Mouse (Mus musculus) hematopoietic multipotent progenitor cell, adult 10-12 weeks (in vitro differentiated cells): ENCODE measurements around the gene 1700122O11Rik. TPM values are rescaled to one million over a fixed set of nuclear protein-coding genes. Genes with fewer than 3 reads are reported as not detected.

Experiments used
- polyA plus RNA-seq: library from polyadenylated mRNA; stranded (reverse); fragments of >175 nt; gene quantifications from 2 replicates; pipeline ENCODE4 v1.2.3, GENCODE M21; 2012; ENCODE audit warnings: low replicate concordance

The 1700122O11Rik gene
- not detected in 2 replicates for polyA plus RNA-seq

GRCm38 (mm10) chr17:48038193-48038592, at the start of gene 1700122O11Rik:
Gene 1700122O11Rik, minus strand, starts transcription at chr17:48038293.

Other genes with a start within 250 kb of the 1700122O11Rik start
- gene Mdfi, start 203.6 kb downstream of the 1700122O11Rik start, polyA plus RNA-seq: 0.55 and 0.58 TPM in 2 replicates
- gene Foxp4, start 113.6 kb downstream of the 1700122O11Rik start, polyA plus RNA-seq: 166 and 417 TPM in 2 replicates
- gene 1700067P10Rik, start 51.0 kb upstream of the 1700122O11Rik start, polyA plus RNA-seq: not detected in 2 replicates
- gene 9830107B12Rik, start 108.0 kb upstream of the 1700122O11Rik start, polyA plus RNA-seq: 0.03 and 0.31 TPM in 2 replicates
- gene A530064D06Rik, start 129.0 kb upstream of the 1700122O11Rik start, polyA plus RNA-seq: 0.54 and 0.85 TPM in 2 replicates
- gene Trem1, start 194.5 kb upstream of the 1700122O11Rik start, polyA plus RNA-seq: 0.43 and 1.0 TPM in 2 replicates
- gene Trem3, start 209.5 kb upstream of the 1700122O11Rik start, polyA plus RNA-seq: 0.75 and 1.8 TPM in 2 replicates
- gene Treml4, start 226.0 kb upstream of the 1700122O11Rik start, polyA plus RNA-seq: 14.8 and 17.4 TPM in 2 replicates